Mouse (Mus musculus) spleen, adult 2 months (tissue): ENCODE data around the gene Lbhd2.

Source experiments
- CTCF ChIP-seq: fragments of 200-500 bp; IDR thresholded peaks from 2 replicates; pipeline ENCODE4 v1.5.1; 2011; ENCODE audit warnings: mild to moderate bottlenecking, inconsistent platforms; ENCODE audit not compliant: insufficient read depth, insufficient read length, insufficient replicate concordance; ENCODE audit errors: extremely low read depth
- POLR2A ChIP-seq: fragments of 200-500 bp; IDR thresholded peaks from 2 replicates; pipeline ENCODE4 v1.6.1; 2011; ENCODE audit warnings: low read depth, low read length, inconsistent platforms

- TF ChIP-seq CTCF (no peak), POLR2A (no peak)
These were observed 29.7 kb upstream of the Lbhd2 start for GRCm38 (mm10) chr12:111376826-111377331.
